Mouse (Mus musculus) induced T-regulatory cell, adult 2 months (primary cell): ENCODE data around the gene Rgs19.

Experiments used
- DNase-seq: peaks from one replicate; pipeline ENCODE4 v3.0.0-alpha.2; 2012; ENCODE audit warnings: low read depth

Rgs19 gene

DNA sequence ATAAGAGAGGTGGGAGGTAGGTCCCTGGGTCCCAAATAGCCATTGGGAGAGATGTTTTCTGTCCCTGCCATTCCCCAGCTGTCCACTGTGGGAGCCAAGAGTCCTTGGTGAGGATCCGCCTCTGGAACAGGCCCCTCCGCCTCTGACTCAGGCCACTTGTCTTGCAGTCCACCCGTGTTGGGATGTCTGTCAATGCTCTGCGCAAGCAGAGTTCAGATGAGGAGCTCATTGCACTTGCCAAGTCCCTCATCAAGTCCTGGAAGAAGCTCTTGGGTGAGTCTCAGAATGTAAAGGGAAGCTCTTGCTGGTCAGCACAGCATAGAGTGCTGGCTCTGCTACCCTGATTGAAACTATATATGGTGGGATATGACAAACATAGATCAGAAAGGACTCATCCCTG, 10.4 kb downstream of the Rgs19 start:
- no peak for DNase-seq

DNA sequence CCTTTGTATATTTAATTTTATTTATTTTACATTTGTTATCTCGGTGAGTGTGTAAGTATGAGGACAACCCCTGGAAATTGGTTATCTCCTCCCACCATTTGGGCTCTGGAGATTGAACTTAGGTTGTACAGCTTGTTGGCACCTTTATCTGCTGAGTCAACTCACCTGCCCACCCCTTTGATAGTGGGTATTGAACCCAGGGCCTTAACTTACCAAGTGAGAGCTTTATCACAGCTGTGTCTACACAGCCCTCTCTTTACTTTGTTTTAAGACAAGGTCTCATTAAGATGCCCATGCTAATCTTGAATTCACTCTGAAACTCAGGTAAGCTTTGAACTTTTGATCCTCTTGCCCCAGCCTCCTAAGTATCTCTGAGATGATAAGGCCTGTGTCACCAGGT, 11.8 kb downstream of the Rgs19 start:
- no peak for DNase-seq

DNA sequence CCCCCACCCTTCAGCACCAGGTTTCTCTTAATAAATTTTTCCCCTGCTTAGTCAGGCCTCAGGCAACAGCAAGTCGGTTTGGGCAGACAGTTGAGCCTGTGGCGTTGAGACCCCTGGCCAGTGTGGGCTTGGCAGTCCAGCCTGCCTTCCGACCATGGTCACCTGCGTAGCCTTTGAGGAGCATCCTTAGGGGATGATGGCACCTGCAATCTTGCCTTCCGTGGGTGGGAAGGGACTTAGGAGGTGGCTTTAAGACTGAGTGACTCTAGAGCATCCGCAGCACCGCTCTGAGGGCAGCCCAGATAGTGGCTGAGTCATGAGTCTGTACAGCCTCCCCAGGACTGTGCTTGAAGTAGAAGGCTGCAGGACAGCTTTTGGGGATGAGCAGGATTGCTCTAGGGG, 13.1 kb downstream of the Rgs19 start:
- peak; percentile 60 for DNase-seq

DNA sequence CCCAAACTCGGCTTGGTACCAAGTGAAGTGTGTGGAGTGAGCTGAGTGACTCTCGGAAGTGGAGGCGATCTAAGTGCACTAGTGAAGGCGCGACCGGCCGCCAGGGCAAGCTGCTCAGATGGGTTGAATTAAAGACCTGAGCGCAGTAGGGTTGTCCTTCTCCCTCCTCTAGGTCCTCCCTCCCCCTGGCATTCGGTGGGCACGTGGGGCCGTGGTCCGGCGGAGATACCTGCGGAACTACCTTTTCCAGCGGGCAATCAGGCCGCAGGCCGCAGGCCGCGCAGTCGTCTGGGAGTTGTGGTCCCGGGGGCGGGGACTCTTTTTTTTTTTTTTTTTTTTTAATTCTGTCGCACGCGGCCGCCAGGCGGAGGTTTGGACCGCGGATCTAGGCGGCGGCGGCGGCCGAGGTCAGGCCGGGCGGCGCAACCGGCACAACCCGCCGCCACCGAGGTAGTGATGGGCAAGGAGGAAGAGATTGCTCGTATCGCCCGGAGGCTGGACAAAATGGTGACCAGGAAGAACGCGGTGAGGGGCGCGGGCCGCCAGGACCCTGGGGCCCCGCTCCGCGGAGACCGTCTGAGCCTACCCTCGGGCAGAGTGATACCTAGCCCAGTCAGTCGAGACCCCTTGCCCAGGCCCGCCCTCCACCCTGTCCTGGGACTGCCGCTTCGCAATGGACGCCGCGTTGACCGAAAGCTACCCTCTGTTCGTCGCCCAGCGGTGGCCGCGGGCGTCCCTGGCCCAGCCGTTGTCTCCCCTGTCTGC, 13.6 kb downstream of the Rgs19 start, which contains the start of gene Tcea2:
Gene Tcea2 (plus strand): TSS at position 360 of the 765 bp plus-strand sequence.
- peak; percentile 87 for DNase-seq

DNA sequence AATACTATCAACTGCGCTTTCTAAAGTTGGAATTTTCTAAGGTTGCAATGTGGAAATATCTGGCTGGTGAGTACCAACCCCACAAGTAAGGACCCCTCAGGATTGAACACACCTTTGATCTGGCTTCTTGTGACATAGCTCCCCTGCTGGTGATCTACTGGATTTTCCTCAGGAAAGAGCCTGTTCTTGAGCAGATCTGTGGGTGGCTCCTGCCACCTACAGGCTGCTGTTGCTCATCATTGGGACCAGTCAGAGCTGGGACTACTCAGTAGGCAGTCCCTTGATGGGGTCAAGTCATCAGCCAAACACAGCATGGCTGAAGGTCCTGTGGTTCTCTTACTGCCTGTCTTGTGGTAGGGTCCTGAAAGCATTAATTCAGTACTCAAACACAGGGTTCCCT, 15.0 kb downstream of the Rgs19 start:
- DNase-seq = peak; percentile 90

DNA sequence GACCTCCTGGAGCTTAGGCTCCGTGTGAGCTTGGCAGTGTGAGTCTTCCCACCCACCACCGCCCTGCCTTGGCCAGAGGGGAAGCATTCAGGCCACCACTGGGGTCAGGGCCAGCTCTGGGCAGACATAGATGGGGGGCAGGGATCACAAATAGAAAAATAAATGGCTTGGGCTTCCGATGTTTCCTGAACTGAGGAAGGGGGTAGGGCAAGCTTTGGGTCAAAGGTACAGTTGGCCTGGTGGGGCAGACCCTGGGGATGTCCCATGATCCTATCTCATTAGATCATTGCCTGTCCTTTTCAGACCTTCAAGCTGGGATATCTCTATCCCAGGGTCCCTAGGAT, 16.1 kb downstream of the Rgs19 start:
- DNase-seq = no peak

DNA sequence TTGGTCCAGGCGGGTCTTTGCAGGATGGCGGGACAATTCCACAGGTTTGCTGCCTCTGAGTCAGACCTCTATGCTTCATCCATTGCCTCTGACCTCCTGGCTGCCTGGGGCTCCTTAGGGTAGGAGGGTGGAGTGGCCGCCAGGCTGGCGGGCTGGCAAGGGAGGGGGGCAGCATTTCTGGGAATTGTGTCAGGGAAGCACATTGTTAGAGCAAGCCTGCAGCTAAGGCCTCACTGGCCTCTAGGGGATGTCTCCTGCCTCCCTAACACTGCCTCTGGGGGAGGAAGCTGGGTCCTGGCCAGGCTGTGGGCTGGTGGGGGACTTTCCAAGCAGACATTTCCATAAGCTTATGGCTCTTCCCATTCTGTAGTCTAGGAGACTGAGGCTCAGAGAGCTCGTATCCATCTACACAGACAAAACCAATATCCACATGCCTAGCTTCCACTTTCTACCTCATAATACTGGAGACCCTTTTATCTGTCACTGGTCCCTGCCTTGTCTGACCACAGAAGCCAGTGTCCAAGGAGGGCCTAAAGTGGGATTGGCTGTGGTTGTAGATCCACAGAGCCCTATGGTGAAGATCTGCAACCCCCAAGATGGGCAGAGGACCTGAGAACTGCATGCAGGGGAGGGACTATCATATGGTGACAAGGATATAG, 16.6 kb downstream of the Rgs19 start:
- DNase-seq = no peak

DNA sequence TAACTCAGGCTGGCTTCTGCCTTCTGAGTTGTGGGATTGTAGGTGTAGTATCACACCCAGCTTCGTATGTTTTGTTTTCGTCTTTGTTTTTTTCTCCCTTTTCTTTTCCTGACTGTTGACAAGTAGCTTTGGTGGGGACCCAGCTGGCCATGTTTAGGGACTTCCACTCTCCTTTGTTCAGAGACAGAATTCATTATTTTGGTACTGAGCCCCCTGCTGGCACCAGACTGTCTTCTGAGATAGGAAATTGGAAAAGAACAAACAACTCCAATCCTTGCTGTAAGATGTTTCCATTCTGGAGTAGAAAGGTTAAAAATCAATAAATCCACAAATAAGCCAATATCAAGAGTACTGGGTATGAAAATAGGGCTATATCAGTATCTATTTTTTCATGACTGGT, 17.4 kb downstream of the Rgs19 start:
- no peak for DNase-seq

DNA sequence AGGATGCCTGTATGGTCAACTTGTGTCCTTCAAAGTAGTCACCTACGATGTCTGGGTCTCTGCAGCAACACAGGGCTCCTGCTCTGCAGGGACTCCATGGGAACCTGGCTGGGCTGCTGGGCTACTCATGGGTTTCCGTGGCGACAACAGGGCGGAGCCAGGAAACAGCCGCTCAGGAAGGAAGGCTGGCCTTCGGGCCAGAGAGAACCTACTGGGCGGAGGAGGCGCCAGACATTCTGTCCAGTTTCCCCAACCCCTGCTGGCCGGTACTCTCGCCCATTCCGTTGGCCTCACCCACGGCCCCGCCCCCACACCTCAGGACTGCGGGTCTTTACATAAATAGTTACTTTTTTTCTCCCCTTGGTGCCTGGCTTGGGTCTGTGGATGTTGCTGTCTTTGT, 18.3 kb downstream of the Rgs19 start:
- no peak for DNase-seq

DNA sequence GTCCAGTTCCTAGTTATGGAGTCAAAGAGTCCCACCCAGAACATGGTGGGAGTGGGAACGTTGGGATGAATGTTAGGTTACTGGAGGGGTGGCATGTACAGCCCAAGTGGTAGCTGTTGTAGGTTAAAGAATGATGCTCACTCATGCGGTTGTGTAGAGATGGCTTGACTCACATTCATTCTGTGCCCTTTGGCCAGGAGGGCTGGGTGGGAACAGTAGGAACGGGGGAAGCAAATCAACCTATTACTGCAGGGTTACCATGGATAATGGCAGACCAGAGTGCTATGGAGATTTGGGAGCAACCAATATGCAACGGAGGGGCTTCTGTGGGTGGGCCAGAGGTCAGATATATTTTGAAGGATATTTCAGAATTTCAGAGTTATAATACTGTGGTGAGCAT, 18.8 kb downstream of the Rgs19 start:
- no peak for DNase-seq

DNA sequence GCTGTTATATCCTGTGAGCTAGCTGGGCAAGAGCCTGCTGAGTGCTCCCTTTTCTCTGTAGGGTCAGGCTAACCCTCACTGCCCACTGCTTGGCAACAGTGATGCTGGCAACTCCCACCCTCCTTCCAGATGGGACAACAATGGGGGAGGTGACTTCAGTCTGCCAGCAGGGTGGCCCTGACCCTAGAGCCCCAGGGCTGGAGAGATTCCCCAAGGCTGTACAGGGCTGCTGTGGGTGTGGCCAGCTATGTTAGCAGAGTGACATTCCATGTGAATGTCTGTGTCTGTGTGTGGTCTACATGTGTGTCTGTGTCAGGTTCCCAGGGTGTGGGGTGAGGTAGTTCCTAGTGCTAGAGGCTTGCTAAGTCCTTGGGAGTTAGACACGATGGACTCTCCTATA, 20.3 kb downstream of the Rgs19 start:
- no peak for DNase-seq

DNA sequence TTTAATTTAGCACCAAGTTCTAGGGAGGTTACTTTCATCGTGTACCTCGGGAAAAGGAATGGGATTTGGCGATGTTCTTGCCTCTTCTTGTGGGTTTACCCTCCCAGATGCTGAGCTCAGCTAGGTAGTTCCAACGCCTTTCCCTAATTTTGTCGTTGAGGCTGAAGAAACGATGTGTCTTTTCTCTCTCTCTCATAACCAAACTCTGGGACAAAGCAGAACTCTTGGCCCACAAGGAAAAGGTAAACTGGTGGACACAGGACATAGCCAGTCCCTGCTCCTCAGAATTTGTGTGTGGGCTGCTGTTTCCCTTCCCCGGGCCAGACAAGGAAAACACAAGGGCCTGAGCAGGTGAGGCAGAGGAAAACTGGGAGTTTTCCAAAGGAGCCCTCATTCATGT, 21.8 kb downstream of the Rgs19 start:
- DNase-seq = no peak

DNA sequence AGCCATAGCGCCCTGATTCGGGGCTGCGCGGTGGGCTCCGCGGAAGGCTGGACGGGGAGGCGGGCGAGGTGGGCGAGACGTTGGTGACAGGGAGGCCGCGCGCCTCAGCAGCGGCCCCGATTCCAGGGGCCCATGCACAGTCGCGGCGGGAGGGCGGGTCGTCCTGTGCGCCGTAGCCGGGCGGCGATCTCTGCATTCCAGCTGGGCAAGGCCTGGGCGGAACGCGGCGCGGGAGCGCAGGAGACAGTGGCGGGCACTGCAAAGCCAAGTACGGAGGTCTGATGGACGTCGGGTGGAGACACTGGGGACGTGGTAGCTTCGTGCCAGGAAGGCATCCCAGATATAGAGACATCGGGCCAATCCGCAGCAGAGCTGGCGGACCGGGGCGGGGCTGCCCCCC, 22.5 kb downstream of the Rgs19 start, which contains the start of gene Sox18:
Gene Sox18 (minus strand): TSS at position 315 of the 400 bp plus-strand sequence.
- no peak for DNase-seq

DNA sequence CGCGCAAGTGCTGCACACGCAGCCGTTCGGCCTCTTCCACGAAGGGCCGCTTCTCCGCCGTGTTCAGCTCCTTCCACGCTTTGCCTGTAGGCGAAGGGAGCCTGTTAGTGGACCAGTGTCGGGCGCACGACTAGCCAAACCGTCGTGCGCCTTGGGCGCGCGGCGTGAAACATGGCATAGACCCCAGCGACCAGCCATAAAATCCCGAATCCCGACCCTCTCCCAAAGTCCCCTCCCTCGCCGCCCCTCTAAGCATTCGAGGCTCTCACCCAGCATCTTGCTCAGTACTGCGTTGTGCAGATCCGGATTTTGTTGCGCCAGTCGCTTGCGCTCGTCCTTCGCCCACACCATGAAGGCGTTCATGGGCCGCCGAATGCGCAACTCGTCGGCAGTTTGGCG, 22.9 kb downstream of the Rgs19 start:
- no peak for DNase-seq

DNA sequence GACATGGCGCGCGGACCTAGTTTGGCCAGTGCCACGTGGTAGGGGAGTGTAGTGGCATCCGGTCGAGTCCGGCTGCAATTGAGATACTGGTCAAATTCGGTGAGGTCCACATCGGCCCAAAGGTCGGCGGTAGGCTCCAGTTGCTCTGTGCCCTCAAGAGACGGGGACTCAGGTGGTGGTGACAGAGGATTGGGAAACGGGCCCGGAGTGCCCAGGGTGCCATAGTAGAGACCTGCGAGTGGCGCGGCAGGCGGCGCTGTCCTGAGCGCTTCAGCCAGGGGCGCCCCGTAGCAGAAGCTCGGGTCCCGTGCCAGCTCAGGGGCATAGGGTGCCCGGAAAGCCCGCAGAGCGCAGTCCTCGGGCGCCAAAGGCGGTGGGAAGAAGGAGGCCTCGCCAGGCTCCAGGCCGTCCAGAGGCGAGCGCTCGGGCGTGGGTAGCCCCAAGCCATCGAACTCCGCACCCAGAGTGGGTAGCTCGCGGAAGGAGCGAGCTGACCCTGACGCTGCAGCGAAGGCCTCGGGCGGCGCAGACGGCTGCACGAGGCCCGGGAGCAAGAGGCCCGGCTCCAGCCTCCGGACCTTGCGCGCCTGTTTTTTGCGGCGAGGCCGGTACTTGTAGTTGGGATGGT, 23.4 kb downstream of the Rgs19 start:
- DNase-seq = no peak

DNA sequence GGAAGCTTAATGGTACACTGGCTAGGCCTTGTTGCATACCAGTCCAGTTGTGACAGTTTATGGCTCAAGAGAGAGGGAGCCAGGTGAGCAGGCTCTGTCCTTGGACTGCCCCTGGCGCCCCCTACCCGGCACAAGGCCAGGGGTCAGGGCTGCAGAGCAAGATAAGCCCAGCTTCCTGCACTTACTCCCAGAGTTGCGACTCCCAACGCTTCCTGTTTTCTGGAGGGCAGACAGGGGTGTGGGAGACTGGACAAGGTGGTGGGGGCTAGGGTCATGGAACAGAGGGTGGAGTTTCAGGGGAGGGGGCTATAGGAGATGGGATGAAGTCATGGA, 30.5 kb downstream of the Rgs19 start:
- DNase-seq = no peak

DNA sequence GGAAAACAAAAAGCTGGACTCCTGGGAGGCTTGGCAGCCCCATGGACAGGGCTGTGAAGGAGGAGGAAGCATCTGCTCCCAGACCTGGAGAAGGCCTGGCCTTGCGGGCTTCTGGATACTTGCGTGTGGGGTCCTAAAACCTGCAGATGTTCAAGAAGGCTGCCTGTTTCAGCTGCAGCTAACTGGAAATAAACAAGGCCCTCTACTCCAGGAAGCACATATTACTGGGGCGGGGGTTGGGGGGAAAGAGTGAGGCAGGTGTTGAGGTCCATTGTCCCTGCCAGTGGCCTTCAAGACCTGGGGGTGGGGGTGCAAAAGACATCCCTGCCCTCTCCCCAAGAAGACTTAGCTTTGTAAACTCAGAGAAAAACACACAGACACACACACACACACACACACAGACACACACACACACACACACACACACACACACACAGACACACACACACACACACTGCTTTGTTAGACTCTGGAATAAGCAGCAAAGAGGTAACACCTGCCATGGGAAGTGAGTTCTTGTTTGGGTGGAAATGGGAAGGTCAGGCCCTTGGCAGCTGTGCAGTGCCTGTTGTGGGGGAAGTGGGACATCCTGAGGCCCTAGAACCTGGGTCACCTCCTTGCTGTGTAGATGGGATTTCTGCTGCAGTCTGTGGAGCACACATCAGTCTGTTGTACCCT, 31.0 kb downstream of the Rgs19 start:
- DNase-seq = no peak

DNA sequence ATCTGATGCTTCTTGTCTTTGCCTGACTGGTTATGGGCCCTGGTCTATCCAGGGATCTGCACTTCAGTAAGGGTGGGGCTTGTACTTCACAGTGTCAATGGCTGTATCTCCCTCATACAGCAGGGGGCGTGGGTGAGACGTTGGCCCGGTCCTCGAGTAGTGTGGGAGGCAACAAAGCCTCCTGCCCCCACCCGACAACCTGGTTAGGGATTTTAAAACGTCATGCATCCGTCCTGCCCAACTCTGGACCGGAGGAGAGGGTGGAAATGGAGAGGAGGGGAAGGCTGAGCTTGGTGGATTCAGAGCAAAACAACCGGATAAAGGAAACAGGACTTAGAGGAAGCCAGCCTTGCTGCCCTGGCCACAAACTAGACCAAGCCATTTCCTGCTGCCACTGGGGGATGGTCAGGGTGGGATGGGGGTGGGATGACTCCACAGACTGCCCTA, 34.1 kb downstream of the Rgs19 start:
- DNase-seq = peak; percentile 88

DNA sequence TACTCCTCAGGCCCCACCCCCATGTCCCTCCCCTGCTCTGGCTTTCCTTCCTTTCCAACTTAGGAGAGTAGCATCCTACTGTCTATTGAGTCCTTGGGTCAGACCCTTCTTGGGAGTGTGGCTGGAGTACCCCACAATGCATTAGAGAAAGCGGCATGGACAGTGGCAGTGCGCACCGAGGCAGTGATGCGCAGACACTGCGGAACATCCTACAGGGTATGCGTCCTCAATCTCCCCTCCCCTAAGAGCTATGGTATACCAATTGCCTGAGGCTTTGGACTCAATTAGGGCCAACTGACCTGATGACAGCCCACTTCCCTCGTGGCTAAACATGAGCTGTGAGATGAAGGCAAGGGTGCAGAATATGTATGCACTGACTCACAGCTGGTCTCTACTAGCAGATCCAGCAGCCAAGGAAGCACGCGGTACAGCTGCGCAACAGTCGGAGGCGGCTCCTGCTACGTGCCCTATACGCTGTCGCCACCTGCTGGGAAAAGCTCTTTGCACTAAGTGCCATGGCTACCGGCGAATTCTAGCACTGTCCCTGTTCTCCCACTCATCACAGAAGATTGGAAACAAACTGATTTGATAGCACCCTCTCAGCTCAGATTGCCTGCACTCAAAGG, 34.7 kb downstream of the Rgs19 start:
- DNase-seq = peak; percentile 67

DNA sequence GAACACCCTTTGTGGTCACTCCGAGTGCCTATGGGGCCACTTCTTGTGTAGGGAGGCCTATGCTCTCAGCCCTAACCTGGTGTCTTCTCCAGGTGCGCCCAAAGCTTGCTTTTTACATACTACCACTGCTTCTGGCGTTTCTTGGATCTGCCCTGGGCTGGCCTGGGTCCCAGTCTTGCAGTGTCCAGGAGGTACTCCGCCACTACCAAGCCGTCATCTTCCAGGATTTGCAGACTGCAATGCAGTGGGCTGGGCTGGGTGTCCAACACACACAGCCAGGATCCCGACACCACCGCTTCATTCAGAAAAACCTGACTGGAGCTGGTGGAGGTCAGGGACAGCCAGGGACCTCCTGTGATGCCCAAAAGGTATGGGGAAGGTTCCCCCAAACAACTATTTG, 35.2 kb downstream of the Rgs19 start:
- no peak for DNase-seq

DNA sequence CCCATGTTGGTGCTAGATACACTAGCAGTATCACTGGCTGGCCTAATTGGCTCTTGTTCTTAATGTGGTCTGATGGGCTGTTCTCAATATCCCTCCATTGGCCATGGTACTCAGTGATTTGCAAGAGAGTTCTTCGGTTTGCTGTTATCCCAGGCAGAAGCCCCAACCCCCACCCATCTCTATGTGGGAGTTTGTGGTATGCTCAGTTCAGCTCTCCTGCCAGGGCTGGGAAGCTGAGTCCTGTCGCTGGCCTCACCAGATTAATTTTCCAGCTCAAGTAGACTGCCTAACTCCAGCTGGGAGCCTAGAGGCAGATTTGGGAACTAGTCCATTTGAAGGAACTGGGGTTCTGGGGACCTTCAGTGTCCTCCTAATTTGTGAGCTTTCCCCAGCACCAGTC, 36.3 kb downstream of the Rgs19 start:
- DNase-seq = no peak

DNA sequence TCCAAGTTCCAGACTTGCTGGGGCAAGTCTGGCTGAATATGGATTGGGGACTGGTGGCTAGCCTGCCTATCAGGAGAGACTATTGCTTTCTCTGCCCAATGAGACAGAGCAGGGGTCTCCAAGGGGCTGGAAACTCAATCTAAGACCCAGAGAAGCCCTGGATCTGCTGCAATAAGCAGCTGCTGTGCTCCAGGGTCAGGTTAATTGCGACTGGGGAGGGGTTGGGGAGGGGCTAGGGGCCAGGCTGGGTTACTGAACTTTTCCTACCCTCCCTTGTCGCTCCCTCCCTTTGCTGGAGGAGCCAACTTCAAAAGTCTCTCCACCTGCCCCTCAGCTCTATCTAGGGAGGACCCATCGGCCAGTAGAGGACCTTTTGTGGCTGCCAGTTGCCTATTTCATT, 37.0 kb downstream of the Rgs19 start, which contains the start of gene Gm29797:
Gene Gm29797 (plus strand): TSS at position 301 of the 400 bp plus-strand sequence.
- DNase-seq = no peak
